Mouse (Mus musculus) cerebellum, postnatal 14 days (tissue): ENCODE results near the gene Ormdl2.

Experiments
- DNase-seq, 2 experiments: peaks; one replicate each; pipeline ENCODE4 v3.0.0; 2021; ENCODE audit warnings: mixed read lengths in 2 of 2

Gene Ormdl2

GRCm38 (mm10) chr10:128803771-128804270 is 17.6 kb downstream of the Ormdl2 start, which contains the start of gene Dnajc14:
Gene Dnajc14, plus strand, starts transcription at chr10:128804062.
- peak; percentile 78 to 80 for DNase-seq

GRCm38 (mm10) chr10:128803361-128803760 is 18.1 kb downstream of the Ormdl2 start:
- peak in 1 of 2 experiments; percentile 16 for DNase-seq

GRCm38 (mm10) chr10:128802956-128803355 is 18.5 kb downstream of the Ormdl2 start:
- DNase-seq: peak in 1 of 2 experiments; percentile 16

- no peak for DNase-seq
Measured at GRCm38 (mm10) chr10:128801981-128802495, 19.4 kb downstream of the Ormdl2 start.

- DNase-seq: no peak
Measured at GRCm38 (mm10) chr10:128798676-128799075, 22.8 kb downstream of the Ormdl2 start.

- DNase-seq: peak in 1 of 2 experiments; percentile 37
Measured at GRCm38 (mm10) chr10:128795581-128795980, 25.9 kb downstream of the Ormdl2 start.

GRCm38 (mm10) chr10:128794391-128794790 is 27.1 kb downstream of the Ormdl2 start:
- DNase-seq: no peak

- DNase-seq: no peak
Measured at GRCm38 (mm10) chr10:128793258-128793657, 28.2 kb downstream of the Ormdl2 start.

- no peak for DNase-seq
Measured at GRCm38 (mm10) chr10:128792041-128792440, 29.4 kb downstream of the Ormdl2 start.

- DNase-seq: no peak
Measured at GRCm38 (mm10) chr10:128790398-128791124, 30.9 kb downstream of the Ormdl2 start, which contains the start of gene Mmp19. Gene Mmp19, plus strand, starts transcription at chr10:128790910.

- no peak for DNase-seq
Measured at GRCm38 (mm10) chr10:128780200-128780599, 41.2 kb downstream of the Ormdl2 start.

GRCm38 (mm10) chr10:128779011-128779795 is 42.2 kb downstream of the Ormdl2 start:
- no peak for DNase-seq

GRCm38 (mm10) chr10:128778441-128778840 is 43.0 kb downstream of the Ormdl2 start:
- DNase-seq: no peak

- DNase-seq: no peak
Measured at GRCm38 (mm10) chr10:128773685-128774084, 47.8 kb downstream of the Ormdl2 start.

- DNase-seq: no peak
Measured at GRCm38 (mm10) chr10:128772895-128773294, 48.5 kb downstream of the Ormdl2 start.
